Mouse (Mus musculus): ENCODE results near the gene BC035947.

GRCm38 (mm10) chr1:78507137-78507536 is 4.8 kb downstream of the BC035947 start:
- TF ChIP-seq CTCF (IDR thresholded peaks at IDR 0.05; ENCODE audit: insufficient read depth, low read length), result no peak
- TF ChIP-seq POLR2A (IDR thresholded peaks at IDR 0.05; ENCODE audit: borderline replicate concordance, extremely low read depth, low read depth, low read length), result no peak
